Mouse (Mus musculus): ENCODE measurements around the gene Aox4. TPM values are rescaled to one million over a fixed set of nuclear protein-coding genes. Genes with fewer than 3 reads are reported as not detected.

Gene Aox4
- not detected in 2 replicates for total RNA-seq (2014; fragmentation: Nextera tagmentation)
- total RNA-seq (2017): not detected in 2 replicates

DNA sequence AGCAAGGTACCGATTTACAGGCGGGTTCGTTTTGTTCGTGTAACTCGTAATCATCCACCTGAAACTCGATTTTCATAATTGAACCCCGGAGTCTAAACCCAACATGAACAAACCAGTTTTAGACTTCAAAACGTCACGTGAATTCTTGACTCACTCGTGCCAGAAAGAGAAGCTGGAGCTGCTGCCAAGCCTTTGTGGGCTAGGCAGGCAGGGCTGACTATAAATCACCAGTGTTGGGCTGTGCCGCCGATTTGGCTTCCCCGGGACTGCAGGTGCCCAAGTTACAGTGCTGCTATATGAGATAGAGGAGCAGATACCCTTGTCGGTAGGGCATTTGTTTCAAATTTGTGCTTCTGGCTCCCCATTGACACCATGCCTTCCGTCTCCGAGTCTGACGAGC is at the start of gene Aox4:
Gene Aox4, plus strand, starts transcription at position 195 of the 400 bp plus-strand sequence.
- peak; percentile 63; the same call in 1 of the 2 replicates for ATAC-seq (replicated peaks; ENCODE audit: poor library complexity, severe bottlenecking)

DNA sequence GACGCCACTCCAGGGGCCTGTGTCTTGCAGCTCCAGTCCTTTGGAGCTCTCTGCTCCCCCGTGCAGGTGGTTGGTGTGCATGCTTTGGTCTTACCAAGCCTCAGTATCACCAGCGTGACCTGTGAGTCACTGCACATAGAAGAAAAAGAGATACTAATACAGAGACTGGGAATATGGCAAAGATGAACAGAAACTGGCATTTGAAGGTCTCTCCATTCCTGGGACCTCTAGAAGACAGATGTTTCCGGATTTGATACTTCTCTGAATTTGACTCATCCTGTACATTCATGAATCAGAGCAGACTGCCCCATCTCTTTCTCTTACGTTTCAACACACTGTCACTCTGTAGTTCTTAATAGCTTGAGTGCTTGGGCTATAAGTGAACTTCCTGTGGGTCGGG is 40.3 kb upstream of the Aox4 start:
- ATAC-seq (replicated peaks; ENCODE audit: poor library complexity, severe bottlenecking): no peak

DNA sequence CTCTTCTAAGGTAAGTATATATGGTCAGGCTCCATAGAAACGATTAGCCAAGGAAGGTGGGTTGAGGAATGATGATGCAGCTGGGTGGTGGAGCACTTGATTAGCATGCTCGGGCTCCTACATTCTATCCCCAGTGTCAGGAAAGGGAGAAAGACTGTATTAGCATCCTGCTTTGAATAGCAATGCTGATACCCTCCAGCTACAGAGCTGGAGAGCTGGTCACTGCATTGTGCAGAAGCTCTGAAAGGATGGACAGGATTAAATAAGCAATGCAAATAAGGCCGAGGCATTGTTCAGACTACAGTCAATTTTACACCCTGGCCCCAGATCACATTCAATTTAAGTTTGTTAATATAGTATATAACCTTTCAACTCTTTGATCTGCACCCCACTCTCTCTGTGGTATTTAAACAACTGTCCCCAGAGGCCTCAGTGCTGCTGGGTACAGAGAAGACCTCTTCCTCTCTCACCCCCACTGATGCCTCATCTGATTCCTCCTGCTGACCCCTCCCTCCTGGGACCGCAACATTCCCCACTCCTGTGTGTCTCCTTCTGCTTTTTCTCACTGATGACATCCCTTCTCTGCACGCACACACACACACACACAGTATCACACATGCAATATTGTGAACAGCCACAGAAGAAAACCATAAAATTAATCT is 21.6 kb upstream of the Aox4 start:
- no peak for ATAC-seq (replicated peaks; ENCODE audit: poor library complexity, severe bottlenecking)

DNA sequence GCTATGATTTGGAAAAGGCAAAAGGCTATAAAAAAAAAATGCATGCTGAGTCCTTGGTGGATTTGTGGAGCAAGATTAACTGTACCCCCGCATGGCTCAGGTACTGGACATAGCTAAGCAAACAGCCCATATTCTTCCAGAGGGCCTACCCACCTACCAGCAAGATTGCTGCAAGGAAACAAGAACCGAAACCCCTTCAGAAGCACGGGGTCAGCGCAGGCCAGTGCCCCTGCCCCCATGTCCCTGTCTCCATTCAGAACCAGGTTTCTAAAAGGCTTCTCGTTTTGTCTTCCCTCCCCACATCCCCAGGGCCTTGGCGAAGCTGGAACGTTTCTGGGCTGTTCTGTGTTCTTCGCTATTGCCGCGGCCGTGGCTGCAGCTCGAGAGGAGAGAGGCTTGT is 15.9 kb upstream of the Aox4 start:
- ATAC-seq (replicated peaks; ENCODE audit: poor library complexity, severe bottlenecking): no peak

DNA sequence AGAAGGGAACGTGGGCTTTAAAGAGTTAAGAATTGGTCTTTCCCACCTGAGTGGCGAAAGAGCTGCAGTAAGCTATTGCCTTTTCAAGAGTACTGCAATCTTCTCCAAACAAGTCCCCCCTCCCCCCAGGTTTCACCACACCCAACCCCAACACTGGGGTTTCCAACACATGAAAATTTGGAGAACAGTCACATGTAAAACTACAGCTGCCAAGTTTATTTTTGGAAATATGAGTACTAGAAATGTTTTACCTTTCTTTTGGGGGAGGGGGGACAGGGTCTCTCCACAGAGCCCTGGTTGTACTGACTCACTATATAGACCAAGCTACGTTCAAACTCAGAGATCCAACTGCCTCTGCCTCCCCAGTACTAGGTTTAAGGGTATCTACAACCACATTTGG is 15.2 kb upstream of the Aox4 start:
- ATAC-seq (replicated peaks; ENCODE audit: poor library complexity, severe bottlenecking): no peak

DNA sequence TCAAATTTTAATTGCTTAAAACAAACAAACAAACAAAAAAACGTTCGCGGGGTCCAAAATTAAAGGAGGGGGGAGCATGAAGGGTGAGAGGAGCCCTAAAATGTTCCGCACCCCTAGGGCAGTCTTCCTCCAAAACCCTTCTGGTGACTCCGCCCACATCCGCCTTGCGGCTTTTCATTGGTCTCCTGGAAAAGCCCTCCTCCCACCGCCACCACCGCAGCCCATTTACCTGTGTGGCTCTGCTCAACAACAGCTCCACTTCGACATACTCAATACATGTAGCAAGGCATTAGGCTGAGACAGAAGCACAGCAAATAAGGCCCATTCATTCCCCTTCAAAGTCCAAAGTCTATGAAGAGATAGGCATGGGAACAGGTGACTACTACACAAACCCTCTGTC is 14.7 kb upstream of the Aox4 start:
- peak; percentile 70 for ATAC-seq (replicated peaks; ENCODE audit: poor library complexity, severe bottlenecking)

DNA sequence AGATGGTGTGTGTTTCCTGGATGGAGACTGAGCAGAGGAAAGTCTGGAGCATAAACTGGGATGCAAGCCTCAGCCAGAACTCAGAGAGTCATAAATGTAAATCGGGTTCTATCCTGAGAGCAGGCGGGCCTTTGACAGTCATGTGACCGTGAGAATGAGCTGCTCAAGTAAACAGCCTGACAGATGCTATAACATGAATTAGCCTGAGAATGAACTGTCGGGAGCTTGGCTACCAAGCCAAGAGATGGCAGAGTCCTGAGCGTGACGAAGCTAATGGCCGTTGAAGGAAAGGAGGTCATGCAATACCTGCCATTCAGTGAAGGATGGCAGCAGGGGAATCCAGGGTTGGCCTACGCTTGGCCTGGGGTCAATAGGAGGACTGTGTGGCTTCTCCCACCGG is 13.2 kb upstream of the Aox4 start:
- no peak for ATAC-seq (replicated peaks; ENCODE audit: poor library complexity, severe bottlenecking)

DNA sequence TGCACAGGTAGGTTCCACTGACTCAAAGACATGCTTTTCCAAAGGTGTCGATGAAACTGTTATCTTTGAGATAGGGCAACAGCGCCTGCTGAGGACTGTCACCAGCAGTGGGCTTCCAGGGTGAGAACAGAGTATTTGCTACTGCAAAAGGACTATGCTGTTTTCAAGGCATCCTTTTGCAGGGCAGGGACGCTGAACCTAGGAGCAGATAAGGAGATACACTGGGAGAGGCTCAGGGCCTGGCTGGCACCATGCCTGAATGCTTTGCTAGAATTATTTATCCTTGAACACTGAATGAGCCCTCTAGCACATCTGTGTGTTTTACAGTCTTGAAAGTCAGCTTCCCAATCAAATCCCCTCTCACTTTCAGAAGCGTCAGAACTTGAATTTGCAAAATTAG is 11.8 kb upstream of the Aox4 start:
- ATAC-seq (replicated peaks; ENCODE audit: poor library complexity, severe bottlenecking): no peak

DNA sequence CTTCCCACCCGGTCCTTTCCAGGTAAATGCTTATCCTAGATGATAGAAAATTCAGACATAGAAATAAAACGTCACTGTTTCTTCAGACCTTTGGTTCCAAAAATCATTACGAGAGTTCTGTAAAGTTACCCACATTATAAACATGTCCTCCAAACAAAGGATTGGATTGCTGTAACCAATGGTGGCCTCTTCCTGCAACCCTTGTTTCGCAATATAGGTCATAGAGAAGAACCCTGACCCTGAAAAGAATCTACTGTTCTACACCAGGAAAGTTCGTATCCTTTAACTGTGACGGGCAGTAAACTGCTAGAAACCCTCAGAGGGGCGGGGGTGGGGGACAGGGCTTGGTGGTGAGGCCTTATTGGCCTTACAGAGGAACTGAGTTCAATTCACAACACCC is 2.6 kb downstream of the Aox4 start:
- ATAC-seq (replicated peaks; ENCODE audit: poor library complexity, severe bottlenecking): no peak; the same call in 1 of the 2 replicates

DNA sequence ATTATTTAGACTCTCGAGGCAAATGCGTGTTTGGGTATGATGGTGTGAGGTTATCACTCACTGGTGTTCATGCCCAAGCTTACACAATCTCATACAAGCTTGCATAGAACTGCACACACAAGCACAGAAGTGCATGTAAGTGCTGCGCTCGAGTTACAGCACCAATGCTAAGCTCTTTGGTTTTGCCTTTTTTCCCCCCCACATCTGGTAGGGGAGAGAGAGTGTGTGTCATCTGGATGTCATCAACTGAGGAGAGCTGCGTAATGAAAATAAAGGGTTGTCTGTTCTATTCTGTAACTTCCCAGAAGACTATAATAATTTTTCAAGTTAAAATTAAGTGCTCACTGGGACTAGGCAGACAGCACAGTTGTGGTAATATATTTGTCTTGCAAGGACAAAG is 3.6 kb downstream of the Aox4 start:
- ATAC-seq (replicated peaks; ENCODE audit: poor library complexity, severe bottlenecking): no peak

DNA sequence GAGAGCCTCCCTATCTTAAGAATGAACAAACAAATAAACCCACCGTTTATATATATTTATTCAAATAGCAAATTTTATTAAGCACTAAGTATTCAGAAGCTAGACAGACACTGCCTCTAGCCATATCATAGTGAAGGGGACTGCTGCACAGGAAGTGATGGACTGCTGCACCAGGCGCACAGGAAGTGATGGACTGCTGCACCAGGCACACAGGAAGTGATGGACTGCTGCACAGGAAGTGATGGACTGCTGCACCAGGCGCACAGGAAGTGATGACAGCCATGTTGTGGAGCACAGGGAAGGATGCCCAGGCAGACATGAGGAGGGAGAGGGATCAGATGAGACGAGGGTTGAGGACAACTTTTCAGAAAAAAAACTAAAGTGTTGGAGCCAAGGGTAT is 5.2 kb downstream of the Aox4 start:
- peak; percentile 85 for ATAC-seq (replicated peaks; ENCODE audit: poor library complexity, severe bottlenecking)

DNA sequence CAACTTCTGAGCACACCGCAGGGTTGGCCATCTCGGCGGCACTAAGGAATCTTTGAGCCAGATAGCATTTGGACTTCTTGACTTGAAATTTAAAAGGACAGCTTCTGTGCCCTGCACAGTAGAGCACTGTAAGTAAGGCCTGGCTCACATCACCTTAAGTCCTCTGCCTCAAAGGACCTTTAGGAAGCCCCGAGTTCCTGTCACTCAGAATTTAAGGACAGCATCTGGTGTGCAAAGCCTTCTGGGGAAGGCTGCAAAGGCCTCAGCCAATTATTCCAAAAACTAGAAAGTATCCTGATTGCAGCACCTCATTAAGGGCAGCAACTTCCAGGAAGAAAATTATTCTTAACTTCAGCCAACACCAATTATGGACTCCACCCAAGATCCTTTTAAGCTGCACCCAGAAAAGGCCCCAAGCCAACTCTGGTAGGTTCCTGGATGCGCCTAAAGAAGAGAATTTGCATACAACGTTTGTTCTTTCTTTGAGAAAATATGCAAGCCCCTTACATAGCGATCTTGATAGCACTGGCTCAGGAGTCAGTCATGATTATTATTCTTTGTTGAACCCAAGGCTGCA is 5.8 kb downstream of the Aox4 start:
- ATAC-seq (replicated peaks; ENCODE audit: poor library complexity, severe bottlenecking): no peak

DNA sequence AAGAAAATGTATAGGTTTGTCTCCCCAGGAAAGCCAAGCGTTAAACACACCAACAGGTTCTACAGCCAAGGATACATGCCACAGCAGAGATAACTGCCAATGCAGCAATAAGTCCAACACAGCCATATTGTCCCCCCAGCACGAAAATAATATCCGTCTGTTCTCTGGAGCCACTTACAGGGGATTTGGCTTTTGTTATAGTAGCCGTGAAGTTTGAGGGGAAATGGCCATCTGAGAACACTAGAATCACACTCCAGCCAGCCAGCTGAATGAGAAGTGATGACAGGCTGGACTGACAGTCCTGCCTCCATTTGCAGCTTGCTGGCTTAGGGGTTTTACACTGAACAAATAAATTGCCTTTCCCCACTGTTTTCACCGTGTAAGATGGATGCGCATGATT is 10.9 kb downstream of the Aox4 start:
- no peak for ATAC-seq (replicated peaks; ENCODE audit: poor library complexity, severe bottlenecking)

DNA sequence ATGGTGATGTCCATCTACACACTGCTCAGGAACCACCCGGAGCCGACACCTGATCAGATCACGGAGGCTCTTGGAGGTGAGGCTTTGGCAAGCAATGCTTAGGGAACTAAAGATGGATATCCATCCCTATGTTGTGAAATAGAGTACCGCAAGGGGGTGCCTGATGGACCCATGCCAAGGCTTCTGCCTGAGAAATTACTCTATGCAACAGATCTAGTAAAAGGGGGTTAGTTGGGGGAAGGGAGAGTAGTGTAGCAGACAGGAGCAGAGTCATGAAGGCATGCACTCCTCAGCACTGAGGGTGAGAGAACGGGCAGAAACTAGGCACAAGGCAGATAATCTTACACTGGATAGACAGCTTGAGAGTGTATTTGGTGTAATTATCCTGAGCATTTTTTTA is 11.7 kb downstream of the Aox4 start:
- no peak for ATAC-seq (replicated peaks; ENCODE audit: poor library complexity, severe bottlenecking)

DNA sequence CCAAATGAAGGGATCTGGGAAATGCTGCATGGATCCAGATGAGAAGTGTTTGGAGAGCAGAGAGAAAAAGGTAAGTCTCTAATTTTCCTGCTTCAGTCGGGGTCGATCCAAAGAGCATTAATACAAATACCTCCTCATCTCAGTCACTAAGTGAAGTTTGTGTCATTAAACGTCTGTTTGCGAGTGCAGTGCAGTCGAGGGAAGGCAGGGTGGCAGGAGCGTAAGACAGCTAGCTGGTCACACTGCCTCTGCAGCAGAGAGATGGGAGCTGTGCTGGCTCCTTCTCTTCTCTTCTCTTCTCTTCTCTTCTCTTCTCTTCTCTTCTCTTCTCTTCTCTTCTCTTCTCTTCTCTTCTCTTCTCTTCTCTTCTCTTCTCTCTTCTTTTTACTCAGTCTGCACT is 17.9 kb downstream of the Aox4 start:
- no peak for ATAC-seq (replicated peaks; ENCODE audit: poor library complexity, severe bottlenecking)

DNA sequence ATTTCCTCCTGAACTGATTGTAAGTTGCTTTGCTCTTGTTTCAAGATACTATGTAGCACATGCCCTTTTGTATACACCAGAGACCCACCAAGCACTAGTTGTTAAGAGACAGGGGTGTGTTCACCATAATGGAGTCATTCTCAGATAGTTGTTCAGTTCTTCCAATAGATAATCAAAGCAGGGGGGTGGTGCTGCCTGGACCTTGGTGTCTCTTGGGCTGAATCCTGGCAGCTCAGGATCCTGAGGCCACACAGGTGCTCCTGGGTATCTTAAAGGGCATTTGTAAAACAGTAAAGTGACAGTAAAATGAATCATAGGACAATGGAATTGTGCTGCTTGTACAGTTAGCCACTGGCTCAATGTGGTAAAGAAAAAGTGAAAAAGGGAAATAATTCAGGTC is 18.7 kb downstream of the Aox4 start:
- ATAC-seq (replicated peaks; ENCODE audit: poor library complexity, severe bottlenecking): no peak

DNA sequence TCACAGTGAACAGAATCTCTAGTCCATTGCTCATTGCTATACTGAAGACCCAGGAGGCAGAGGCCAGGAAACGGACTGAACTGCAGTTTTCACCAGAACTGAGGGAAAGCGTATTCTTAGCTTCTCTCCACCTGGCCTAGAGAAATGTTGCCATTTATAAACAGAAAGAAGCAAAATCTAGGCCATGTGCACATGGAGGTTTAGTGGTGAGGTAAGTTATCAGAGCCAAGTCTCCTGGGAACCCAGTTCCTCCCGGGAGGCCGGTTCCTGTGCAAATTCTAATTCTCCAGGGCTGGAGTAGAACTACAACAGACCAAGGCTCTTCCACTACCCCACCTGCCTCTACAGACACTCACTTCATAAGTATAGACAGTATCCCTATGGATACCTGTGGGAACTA is 19.6 kb downstream of the Aox4 start:
- ATAC-seq (replicated peaks; ENCODE audit: poor library complexity, severe bottlenecking): no peak

DNA sequence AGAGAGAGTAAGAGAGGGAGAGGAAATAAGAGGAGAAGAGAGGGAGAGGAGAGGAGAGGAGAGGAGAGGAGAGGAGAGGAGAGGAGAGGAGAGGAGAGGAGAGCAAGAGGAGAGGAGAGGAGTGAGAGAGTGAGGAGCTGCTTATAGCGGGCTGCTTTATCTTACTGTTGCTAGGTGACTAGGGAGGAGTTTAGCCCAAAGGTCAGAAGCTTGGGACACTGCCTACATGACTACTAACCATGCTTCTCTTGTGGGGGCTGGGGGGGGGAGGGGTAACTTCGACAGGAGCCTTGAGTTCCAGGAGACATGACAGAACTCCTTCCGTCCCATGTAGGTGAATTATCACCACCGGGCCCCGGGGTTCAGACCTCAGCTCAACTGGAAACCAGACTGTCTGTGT is 20.3 kb downstream of the Aox4 start:
- ATAC-seq (replicated peaks; ENCODE audit: poor library complexity, severe bottlenecking): no peak

DNA sequence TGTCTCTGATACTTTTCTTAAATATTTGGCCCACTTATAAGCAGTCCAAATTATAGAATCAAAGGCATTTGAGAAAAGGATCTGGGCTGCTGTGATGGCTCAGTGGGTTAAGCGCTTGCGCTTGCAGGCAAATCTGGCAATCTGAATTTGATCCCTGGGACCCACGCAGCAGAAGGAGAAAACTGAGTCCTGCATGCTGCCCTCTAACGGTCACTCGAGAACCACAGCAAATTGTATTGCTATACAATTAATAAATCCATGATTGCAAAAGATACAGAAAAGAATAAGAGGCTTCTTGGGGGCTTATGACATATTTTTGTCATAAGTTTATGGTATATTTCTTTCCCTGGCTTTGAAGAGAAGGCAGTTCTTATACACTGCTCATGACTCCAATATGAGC is 25.2 kb downstream of the Aox4 start:
- ATAC-seq (replicated peaks; ENCODE audit: poor library complexity, severe bottlenecking): no peak

DNA sequence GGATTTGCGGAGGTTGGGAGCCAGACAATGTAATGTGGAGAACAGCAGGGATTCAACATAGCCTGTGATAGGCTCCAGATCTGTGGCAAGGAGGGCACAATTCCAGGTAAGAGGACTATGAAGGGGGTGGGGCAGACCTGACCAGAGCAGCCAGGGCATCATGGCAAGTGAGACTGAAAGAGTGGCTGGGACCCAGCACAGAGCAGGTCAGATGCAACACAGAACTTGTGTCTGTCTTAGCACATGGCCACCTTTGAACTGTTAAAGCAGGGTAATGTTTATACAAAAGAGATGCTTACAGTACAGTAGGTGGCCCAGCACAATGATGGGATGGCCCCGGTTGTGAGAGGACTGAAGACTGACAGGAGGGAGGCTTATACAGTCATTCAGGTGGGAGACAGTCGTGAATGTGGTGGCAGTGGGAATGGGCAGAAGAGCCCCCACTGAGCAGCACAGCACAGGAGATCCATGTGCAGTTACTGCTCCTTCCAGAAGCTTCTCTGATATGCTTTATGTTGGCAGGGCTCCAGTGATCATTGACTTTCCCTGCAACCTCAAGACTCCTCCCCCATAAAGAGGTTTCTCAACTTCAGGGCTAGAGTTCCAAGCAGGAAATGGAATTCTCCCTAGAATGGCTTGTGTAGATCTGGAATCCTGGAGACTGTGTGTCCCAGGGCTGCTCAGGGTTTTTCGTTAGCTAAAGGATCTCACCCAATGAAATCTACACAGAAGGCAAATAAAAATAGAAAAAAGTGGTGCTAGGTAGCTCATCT is 27.5 kb downstream of the Aox4 start:
- no peak for ATAC-seq (replicated peaks; ENCODE audit: poor library complexity, severe bottlenecking)

DNA sequence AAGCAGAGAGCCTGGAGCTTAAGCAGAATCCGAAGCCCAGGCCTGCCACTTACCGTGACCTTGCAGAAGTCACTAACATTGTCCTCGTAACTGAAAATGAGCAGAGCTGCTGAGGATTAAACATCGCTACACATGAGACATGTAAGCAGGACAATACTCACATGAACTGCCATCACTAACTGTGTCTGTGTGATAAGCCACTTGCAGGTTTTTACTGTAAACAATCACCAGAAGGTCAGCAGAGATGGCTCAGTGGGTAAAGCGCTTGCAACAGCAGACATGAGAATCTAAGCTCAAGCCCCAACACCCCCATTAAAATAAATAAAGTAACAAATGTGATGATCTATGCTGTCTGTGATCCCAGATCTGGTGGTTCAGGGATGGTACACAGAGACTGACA is 28.2 kb downstream of the Aox4 start:
- ATAC-seq (replicated peaks; ENCODE audit: poor library complexity, severe bottlenecking): no peak

DNA sequence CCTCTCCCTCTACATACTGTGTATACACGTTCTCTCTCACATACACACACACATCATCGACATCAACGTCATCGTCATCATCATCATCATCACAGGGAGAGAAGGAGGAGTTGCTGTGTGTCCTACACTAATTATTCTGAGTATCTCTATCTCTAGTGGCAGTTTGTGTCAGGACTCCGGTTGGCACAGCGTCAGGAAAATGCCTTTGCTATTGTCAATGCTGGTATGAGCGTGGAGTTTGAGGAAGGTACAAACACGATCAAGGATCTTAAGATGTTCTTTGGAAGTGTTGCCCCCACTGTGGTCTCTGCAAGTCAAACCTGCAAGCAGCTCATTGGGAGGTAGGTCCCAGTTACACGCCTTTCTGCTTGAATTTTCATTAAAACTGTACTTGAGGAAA is 28.8 kb downstream of the Aox4 start:
- ATAC-seq (replicated peaks; ENCODE audit: poor library complexity, severe bottlenecking): no peak

All from granulocyte monocyte progenitor cell, adult 5-6 weeks (primary cell).